Comparison of ENCODE assay signal across 14 mouse cellular contexts in genomic region chr7:80530646-80531045, GRCm38 (mm10).
"Had no signal": no experiment of that assay in that cellular context is flagged by ENCODE, and none has a peak within 500 bp of the region (broad histone marks: within the 10 kb centered on the region; RNA-seq: fewer than 3 reads in every experiment).

No protein-coding gene starts in this region.

- H3K9me3 ChIP-seq: intestine, embryonic 15.5 days; limb, embryonic 13.5 days; midbrain, embryonic 13.5 days had no signal

- DNase-seq: kidney, adult 18-20 months; kidney, postnatal 10 days; kidney, postnatal 4 days; left cerebral cortex, postnatal 4 days; lung, adult 18-20 months; lung, postnatal 36 days; right cerebral cortex, postnatal 25 days; thymus, adult 18-20 months; thymus, postnatal 14 days had no signal

- H3K27me3 ChIP-seq: intestine, embryonic 15.5 days; limb, embryonic 13.5 days; midbrain, embryonic 13.5 days had no signal

- H3K36me3 ChIP-seq: intestine, embryonic 15.5 days; limb, embryonic 13.5 days; midbrain, embryonic 13.5 days had no signal

- H3K9ac ChIP-seq: intestine, embryonic 15.5 days; limb, embryonic 13.5 days; midbrain, embryonic 13.5 days had no signal

- ATAC-seq: intestine, embryonic 15.5 days; midbrain, embryonic 13.5 days had no signal

- H3K27ac ChIP-seq: intestine, embryonic 15.5 days; layer of hippocampus, adult 2 months; limb, embryonic 13.5 days; midbrain, embryonic 13.5 days; stomach, postnatal 0 days had no signal

- H3K4me3 ChIP-seq: intestine, embryonic 15.5 days; layer of hippocampus, adult 2 months; limb, embryonic 13.5 days; midbrain, embryonic 13.5 days had no signal

- H3K4me2 ChIP-seq: intestine, embryonic 15.5 days; limb, embryonic 13.5 days; midbrain, embryonic 13.5 days had no signal
